Mouse (Mus musculus) limb, embryonic 14.5 days (tissue): Measurements from ENCODE around the gene Mpv17l2. TPM values are rescaled to one million over a fixed set of nuclear protein-coding genes. Genes with fewer than 3 reads are reported as not detected.

Experiments used
- ATAC-seq: fragments of 200-750 bp; cut with Nextera tagmentation; 2 replicates; pipeline ENCODE4 v1.8.0; 2017; ENCODE audit warnings: low read depth, moderate number of reproducible peaks, moderate TSS enrichment; ENCODE audit not compliant: low FRiP score
- DNase-seq: peaks from one replicate; pipeline ENCODE4 v3.0.0-alpha.2; 2015; ENCODE audit warnings: low spot score
- H3K27ac ChIP-seq: fragments of 300-500 bp; sonication (generic); replicated peaks from 2 replicates; pipeline ENCODE4 v1.5.1; 2014; ENCODE audit warnings: low read depth, mild to moderate bottlenecking, low read length, moderate library complexity, mixed read lengths
- H3K27me3 ChIP-seq: fragments of 300-500 bp; sonication (generic); 2 replicates; pipeline ENCODE4 v1.6.1; 2014; ENCODE audit warnings: low read length, mixed read lengths; ENCODE audit not compliant: control insufficient read depth, insufficient read depth
- H3K36me3 ChIP-seq: fragments of 300-500 bp; sonication (generic); 2 replicates; pipeline ENCODE4 v1.6.1; 2014; ENCODE audit warnings: mild to moderate bottlenecking, low read length, moderate library complexity, mixed read lengths; ENCODE audit not compliant: control insufficient read depth, insufficient read depth
- H3K4me1 ChIP-seq: fragments of 300-500 bp; sonication (generic); 2 replicates; pipeline ENCODE4 v1.6.1; 2014; ENCODE audit warnings: antibody characterized with exemption, low read length, mixed read lengths; ENCODE audit not compliant: control insufficient read depth, insufficient read depth
- H3K4me2 ChIP-seq: fragments of 300-500 bp; sonication (generic); replicated peaks from 2 replicates; pipeline ENCODE4 v1.6.1; 2014; ENCODE audit warnings: low read depth, mild to moderate bottlenecking, low read length, moderate library complexity; ENCODE audit not compliant: severe bottlenecking
- H3K4me3 ChIP-seq: fragments of 300-500 bp; sonication (generic); replicated peaks from 2 replicates; pipeline ENCODE4 v1.5.1; 2014; ENCODE audit warnings: low read length
- H3K9ac ChIP-seq: fragments of 300-500 bp; sonication (generic); 2 replicates; pipeline ENCODE4 v1.6.1; 2014; ENCODE audit warnings: mild to moderate bottlenecking, low read depth, low read length, moderate library complexity; ENCODE audit not compliant: severe bottlenecking
- H3K9me3 ChIP-seq: fragments of 300-500 bp; sonication (generic); 2 replicates; pipeline ENCODE4 v1.6.1; 2016; ENCODE audit warnings: low read length; ENCODE audit not compliant: control insufficient read depth
- POLR2A ChIP-seq: fragments of 200-500 bp; IDR thresholded peaks from 2 replicates; pipeline ENCODE4 v1.8.0; 2012; ENCODE audit warnings: inconsistent platforms, mild to moderate bottlenecking, moderate library complexity, borderline replicate concordance; ENCODE audit not compliant: insufficient read depth, insufficient read length; ENCODE audit errors: extremely low read depth
- WGBS: fragments of 180-500 bp; shearing (Covaris S2); extraction: QIAGEN DNeasy Blood & Tissue Kit; methylation state at CpG from one replicate; pipeline ENCODE4 v1.1.7; 2014; 5-methylcytosine and 5-hydroxymethylcytosine counted together
- polyA plus RNA-seq, 2 experiments: library from polyadenylated mRNA; depleted of rRNA in 1 of 2; stranded (reverse) in 1 of 2; unstranded in 1 of 2; fragments of >200 nt; fragmentation: Nextera tagmentation in 1 of 2; extraction: Ambion mirVana in 1 of 2; gene quantifications; 2 replicates each; pipeline versions ENCODE4 v1.2.1 to v1.2.3; 2012 to 2014

Mpv17l2 gene
- polyA plus RNA-seq, 2 experiments: 27.7 to 40.3 TPM

DNA sequence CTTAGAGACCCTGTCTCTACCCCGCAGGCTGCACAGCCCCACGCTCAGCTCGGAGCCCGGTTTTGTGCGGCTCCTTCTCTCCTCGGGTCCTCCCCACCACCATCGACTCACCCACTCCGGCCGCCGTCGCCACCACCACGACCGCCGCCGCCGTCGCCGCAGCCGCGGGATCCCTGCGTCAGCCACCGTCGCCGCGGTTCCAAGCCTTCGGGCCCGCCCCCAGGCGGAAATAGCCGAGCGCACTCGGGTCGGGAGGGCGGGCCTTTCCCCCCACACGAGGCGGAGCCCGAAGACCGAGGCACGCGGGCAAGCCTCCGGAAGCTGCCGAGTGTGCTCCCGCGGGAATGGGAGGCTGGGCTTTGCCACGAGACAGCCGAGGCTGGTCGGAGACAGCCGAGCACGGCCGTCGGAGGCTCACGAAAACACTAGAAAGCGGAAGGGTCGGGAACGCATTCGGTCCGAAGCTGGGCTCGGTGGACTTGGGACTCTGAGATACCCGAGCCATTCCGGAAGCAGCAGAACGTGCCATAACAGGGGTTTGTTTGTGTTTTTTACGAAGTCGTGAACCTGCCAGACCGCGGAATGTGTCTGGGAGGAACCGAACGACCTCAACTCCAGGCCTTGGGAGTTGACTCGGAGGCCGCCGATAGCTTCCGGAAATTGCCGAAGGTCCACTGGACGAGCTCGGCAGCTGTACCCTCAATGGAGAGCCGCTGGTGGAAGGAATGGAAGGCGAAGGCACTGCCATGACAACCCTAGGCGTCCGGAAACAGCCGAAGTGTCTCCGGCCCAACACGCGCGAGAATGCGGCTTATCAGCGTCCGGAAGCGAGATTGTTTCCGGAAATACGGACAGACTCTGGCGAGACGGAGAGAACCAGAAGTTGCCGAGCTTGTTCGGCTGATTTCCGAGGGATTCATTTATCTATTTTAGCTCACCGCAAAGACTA is 16.0 kb upstream of the Mpv17l2 start, which contains the start of gene Pik3r2:
Gene Pik3r2, minus strand, starts transcription at position 218 of the 949 bp plus-strand sequence.
- WGBS: under 1% methylated on average over 81 of the region's 94 CpGs
- peak within 1 kb of the TSS; percentile 97 for H3K27ac ChIP-seq
- no peaks in the 10 kb centered on the region for H3K9me3 ChIP-seq
- H3K4me1 ChIP-seq: peaks cover 33% of the 10 kb centered on the region
- peak; percentile 95 for ATAC-seq
- H3K4me2 ChIP-seq: peak within 1 kb of the TSS; percentile 86
- peak within 1 kb of the TSS; percentile 91 for H3K4me3 ChIP-seq
- peak; percentile 98 for DNase-seq
- peaks cover 68% of the 10 kb centered on the region for H3K36me3 ChIP-seq
- H3K27me3 ChIP-seq: no peaks in the 10 kb centered on the region
- H3K9ac ChIP-seq: peak within 1 kb of the TSS; percentile 95
- peak; percentile 55; the same call in 1 of the 2 replicates for TF ChIP-seq POLR2A

DNA sequence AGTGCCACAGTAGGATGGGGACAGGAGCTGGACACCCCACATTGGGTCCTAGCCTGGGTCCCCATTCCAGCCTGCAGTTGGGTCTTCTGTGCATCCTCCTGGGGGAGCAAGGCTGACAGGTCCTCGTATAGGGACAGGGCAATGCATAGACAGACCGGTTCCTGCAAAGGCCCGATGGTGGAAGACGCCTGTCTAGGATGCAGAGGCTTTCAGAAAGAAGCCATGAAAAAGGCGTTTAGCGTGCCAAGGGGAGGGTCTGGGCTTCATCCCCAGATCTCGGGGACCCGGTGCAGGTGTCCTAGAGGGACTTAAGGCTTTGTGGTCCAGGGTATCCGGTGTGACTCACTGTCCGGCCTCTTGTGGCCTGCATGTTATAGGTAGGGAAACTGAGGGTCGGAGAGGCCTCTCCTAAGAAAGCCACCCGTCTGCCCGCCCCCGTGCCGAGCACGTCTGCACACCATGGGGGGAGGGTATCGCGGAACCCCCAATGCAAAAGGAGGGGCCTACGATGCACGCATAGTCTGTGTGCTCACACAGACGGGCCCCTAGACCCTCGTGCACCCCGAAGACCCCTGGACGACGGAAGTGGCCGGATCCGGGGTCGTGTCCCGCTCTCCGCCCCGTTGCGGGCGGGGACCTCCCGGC is 15.2 kb upstream of the Mpv17l2 start:
- Histone ChIP-seq H3K4me1 (peaks cover 33% of the 10 kb centered on the region), H3K4me2 (peak overlapping the region; percentile 86), H3K4me3 (peak overlapping the region; percentile 91), H3K36me3 (peaks cover 68% of the 10 kb centered on the region), H3K27me3 (no peaks in the 10 kb centered on the region), H3K9me3 (no peaks in the 10 kb centered on the region), H3K9ac (peak overlapping the region; percentile 95), H3K27ac (peak overlapping the region; percentile 70)
- ATAC-seq (no peak; the same call in 1 of the 2 replicates), DNase-seq (no peak)
- 3% methylated on average over 16 of the region's 34 CpGs for WGBS
- no peak for TF ChIP-seq POLR2A

DNA sequence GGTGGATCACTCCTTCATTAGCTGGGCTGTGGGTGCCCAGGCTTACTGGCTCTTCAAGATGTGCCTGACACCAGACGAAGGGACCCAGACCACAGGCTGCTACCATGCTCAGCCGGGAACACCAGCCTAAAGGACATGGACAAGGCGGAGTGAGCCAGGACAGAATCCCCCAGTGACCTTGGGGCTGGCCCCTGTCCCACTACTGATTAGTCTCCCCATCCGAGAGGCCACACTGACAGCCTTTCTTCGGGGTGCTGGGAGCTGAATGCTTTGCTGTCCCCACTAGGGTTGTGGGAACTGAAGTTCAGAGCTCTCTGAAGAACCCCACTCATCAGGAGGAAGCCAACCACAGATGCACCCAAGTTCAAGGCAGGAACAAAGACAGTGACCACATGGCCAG is 14.5 kb upstream of the Mpv17l2 start:
- DNase-seq (no peak), ATAC-seq (no peak)
- Histone ChIP-seq H3K27ac (no peak overlapping the region), H3K4me3 (peak overlapping the region; percentile 91), H3K9me3 (no peaks in the 10 kb centered on the region), H3K4me2 (peak overlapping the region; percentile 86), H3K27me3 (no peaks in the 10 kb centered on the region), H3K4me1 (peaks cover 33% of the 10 kb centered on the region), H3K9ac (peak overlapping the region; percentile 95), H3K36me3 (peaks cover 68% of the 10 kb centered on the region)
- no peak for TF ChIP-seq POLR2A
- WGBS: 88% methylated on average over 5 of the region's 5 CpGs

DNA sequence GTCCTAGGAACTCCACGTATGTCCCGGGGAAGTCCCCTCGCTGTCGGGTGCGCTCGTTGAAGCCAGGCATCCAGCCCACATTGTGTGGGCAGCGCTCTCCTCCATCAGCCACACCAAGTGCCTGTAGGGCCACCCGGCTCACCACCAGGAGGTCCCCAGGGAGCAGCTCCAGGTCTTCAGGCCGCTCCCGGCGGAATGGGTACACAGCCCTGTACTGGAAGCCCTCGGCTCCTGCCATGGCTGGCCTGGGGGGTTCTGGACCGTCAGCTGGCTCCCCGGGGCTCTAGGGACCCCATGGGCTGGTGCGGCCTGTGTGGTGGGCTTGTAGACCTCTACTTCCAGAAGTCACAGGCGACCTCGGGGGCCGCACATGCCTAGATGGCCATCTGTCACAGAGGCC is 14.0 kb upstream of the Mpv17l2 start:
- WGBS: 95% methylated on average over 18 of the region's 18 CpGs
- Histone ChIP-seq H3K27ac (peak overlapping the region; percentile 68; the same call in 1 of the 2 replicates), H3K4me1 (peaks cover 33% of the 10 kb centered on the region), H3K4me3 (no peak overlapping the region), H3K36me3 (peaks cover 68% of the 10 kb centered on the region), H3K27me3 (no peaks in the 10 kb centered on the region), H3K9ac (0 out of 2 replicates have a peak overlapping the region, but pooled peaks have one; percentile 95), H3K9me3 (no peaks in the 10 kb centered on the region), H3K4me2 (no peak overlapping the region)
- TF ChIP-seq POLR2A: no peak
- DNase-seq (no peak), ATAC-seq (no peak)

DNA sequence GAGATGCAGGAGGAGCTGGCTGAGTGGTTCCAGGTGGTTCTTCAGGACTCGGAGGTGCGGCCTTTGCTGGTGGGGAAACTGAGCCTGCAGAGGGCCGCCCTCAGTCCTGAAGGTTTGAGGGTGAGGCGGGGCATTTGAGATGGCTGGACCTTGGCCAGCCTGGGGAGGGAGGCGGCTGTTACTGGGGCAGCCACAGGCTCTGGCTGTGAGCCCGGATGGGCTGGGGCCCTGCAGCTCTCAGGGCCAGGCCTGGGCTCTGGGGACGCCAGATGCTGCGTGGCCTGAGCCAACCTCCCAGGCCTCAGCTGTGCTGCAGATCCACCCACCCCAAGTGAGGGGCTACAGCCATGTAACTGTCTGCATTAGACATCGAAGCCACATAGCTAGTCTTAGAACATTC is 13.1 kb upstream of the Mpv17l2 start:
- H3K9me3 ChIP-seq: no peaks in the 10 kb centered on the region
- H3K9ac ChIP-seq: peak overlapping the region; percentile 36
- peak overlapping the region; percentile 68 for H3K27ac ChIP-seq
- ATAC-seq (no peak), DNase-seq (peak; percentile 80)
- H3K36me3 ChIP-seq: peaks cover 65% of the 10 kb centered on the region
- H3K4me1 ChIP-seq: peaks cover 33% of the 10 kb centered on the region
- no peak overlapping the region; the same call in 1 of the 2 replicates for H3K4me3 ChIP-seq
- WGBS: 44% methylated on average over 9 of the region's 9 CpGs
- no peaks in the 10 kb centered on the region for H3K27me3 ChIP-seq
- TF ChIP-seq POLR2A: no peak
- peak overlapping the region; percentile 28; the same call in 1 of the 2 replicates for H3K4me2 ChIP-seq
